Mouse (Mus musculus) lung, postnatal 36 days (tissue): ENCODE data around the gene Naa11.

Experiments
- DNase-seq: peaks from one replicate; pipeline ENCODE4 v3.0.0; 2022; ENCODE audit warnings: mixed read lengths

Naa11 gene

GRCm38 (mm10) chr5:97344144-97344543 is 48.0 kb downstream of the Naa11 start:
- no peak for DNase-seq

- DNase-seq = no peak
Measured at GRCm38 (mm10) chr5:97334794-97335193, 57.4 kb downstream of the Naa11 start.
